Mouse (Mus musculus): ENCODE measurements at regions not wholly inside any gene's neighbourhood (a gene's known extent, or its start where the extent isn't known, plus 50 kb on each side); places are given as distances from the start of the nearest gene placed in this dataset.
A peak's percentile ranks its signal among the peaks of the same experiment; 100 is the strongest.

DNA sequence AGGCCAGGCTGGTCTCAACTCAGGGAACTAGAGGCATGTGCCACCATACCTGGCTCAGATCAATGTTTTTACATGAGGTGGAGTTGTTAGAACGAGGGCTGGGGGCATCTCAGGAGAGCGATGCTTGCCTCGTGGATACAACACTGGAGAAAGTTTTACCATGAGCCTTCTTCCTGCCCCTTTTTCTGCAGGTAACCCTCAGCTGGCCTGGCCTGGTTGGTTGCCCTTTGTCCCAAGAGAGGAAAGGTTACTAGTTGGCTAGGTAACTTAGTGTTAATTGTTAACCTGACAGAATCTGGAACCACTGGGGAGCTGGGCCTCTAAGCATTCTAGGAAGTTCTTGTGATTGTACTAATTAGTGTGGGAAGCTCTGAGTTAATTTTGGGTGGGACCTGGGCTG lies 81.0 kb upstream of the Sertad2 start:
- DNase-seq (ENCODE audit: low spot score in 2 of 2) = no peak

DNA sequence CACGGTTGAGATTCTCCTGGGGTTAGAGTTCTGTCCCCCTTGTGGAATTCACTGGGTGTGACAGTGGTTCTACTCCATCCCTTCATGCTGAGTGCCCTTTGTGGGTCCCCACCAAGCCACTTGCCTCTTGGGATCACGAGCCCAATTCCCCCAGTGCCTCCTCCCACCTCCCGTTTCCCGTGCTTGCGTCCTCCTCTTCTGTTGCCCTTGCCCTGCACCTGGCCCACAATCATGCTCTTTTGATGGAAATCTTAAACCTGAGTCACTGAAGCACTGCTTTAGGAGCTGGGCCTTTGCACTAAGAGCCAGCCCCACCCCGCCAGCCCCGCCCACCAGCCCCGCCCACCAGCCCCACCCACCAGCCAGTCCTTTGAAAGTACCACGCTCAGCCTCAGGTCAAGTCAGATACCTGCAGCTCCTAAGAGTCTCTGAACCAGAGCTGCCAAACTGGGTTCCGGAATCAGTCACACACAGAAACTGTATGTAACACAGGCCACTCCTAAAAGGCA lies 79.8 kb upstream of the Sertad2 start:
- DNase-seq (ENCODE audit: low spot score in 2 of 2) = no peak

DNA sequence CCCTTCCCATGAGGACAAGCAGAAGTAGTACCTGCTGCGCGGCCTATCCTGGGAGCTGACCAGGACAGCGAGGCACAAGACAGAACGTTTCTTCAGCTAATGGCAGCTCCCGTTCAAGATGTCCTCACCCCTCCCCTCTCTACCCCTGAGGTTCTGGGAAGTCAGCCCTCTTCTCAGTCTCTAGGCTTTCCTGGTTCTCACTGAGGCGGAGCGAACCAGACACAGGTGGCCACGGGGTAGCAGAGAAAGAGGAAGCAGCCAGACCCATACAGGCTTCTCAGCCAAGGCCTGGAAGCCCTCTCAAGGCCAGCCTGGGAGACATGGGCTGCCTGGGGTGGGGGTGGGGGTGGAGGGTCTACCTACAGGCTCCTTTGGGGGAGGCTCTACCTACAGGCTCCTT lies 78.5 kb upstream of the Sertad2 start:
- DNase-seq (ENCODE audit: low spot score in 2 of 2) = no peak

DNA sequence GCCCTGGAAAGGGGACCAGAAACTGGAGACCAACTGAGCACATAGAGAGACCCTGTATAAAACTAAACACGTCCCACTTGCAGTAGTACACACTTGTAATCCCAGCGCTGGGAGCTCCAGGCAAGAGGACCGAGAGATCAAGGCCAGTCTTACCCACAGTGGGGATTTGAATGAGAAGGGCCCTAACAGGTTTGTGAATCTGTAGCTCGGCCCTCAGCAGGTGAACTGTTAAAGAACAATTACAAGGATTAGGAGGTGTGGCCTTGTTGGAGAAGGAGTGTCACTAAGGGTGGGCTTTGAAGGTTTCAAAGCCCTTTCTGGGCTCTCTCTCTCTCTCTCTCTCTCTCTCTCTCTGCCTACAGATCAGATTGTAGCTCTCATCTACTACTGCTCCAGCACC lies 76.5 kb upstream of the Sertad2 start:
- no peak for DNase-seq (ENCODE audit: low spot score in 2 of 2)

- DNase-seq (ENCODE audit: low spot score in 2 of 2) = no peak
These were observed 74.6 kb upstream of the Sertad2 start for GRCm38 (mm10) chr11:20468319-20469018.

DNA sequence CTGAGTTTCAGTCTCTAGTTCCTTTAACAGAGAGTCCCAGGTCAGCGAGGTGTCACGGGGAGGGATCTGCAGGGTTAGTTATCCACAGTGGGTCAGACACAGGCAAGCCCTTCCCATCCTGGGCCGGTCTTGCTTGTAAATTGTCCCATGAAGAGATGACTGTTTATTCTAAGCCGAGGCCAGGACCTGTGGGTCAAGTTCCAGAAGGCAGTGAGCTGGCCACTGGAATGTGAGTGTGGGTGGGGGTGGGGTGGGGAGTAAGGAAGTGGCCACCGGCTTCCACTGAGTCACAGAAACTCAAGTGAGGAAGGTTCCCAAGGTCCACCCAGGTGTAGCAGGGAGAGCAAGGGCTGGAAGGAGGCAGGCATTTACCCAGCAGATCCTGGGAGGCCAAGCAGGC lies 73.7 kb upstream of the Sertad2 start:
- DNase-seq (ENCODE audit: low spot score in 2 of 2) = no peak

GRCm38 (mm10) chr11:20470396-20470795 lies 72.7 kb upstream of the Sertad2 start:
- no peak for DNase-seq (ENCODE audit: low spot score in 2 of 2)

- DNase-seq (ENCODE audit: low spot score in 2 of 2) = no peak
These were observed 70.7 kb upstream of the Sertad2 start for GRCm38 (mm10) chr11:20472336-20472735.

DNA sequence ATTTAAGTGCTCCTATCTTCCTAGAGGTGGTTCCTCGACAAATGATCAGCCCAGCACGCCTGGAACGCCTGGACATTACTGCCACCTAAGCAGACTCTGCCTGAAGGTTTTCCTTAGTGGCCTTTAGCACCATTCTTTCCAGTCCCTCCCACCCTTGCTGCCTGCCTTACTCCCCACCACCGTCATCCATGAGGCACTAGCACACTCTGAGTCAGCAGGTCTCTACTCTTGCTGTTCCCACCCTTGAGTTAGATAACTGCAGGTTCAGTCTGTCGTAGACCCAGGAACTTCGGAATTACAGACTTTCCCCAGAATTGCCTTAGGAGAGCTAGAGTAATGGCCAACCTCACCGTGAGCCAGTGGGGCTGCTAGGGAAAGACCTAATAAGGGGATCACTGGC lies 67.4 kb upstream of the Sertad2 start:
- no peak for DNase-seq (ENCODE audit: low spot score in 2 of 2)

- DNase-seq (ENCODE audit: low spot score in 2 of 2) = no peak
These were observed 66.6 kb upstream of the Sertad2 start for GRCm38 (mm10) chr11:20476494-20476893.

- peak in 1 of 2 experiments; percentile 29 for DNase-seq (ENCODE audit: low spot score in 2 of 2)
These were observed 65.6 kb upstream of the Sertad2 start for GRCm38 (mm10) chr11:20477183-20478037.

DNA sequence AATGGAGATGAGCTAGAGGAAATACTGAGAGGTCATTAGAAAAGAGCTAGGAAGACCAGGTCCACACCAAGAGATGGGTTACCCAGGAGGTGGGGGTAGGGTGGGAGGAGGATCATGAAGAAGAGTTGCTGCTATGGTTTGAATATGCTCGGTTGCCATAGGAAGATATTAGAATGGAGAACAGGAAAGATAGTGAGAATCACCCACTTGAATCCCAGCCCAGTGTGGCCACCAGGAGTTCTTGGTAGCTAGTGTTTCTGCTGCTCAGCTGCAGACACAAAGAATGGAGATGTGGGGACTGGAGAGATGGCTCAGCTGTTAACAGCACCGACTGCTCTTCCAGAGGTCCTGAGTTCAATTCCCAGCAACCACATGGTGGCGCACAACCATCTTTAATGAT lies 62.4 kb upstream of the Sertad2 start:
- DNase-seq (ENCODE audit: low spot score in 2 of 2) = no peak

GRCm38 (mm10) chr11:20485371-20485770 lies 57.7 kb upstream of the Sertad2 start:
- no peak for DNase-seq (ENCODE audit: low spot score in 2 of 2)
